Comparison of ENCODE assay signal across 8 mouse cellular contexts in the genomic region with DNA sequence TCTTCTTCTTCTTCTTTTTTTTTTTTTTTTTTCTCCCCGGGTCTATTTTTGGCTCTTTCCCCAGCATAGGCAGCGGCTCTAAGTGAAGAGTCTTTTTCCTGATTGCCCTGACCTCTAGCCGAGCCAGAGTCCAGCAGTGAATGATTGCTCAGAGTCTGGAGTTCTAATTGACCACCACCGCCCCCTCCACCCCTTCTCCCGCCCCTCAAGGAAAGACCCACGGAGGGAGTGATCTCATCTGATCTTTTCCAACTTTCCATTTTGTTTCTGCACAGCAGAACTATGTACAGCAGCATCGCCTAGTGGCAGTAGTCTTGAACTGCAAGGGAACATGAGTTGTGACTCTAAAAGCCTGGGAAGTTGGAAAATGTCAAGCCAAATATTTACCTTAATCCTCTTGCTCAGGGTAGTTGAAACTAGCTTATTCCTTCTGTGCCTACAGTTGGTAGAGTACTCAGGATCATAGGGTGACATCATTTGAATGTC.
DNase-seq lines count a peak whose midpoint lies in the region; ATAC-seq and TF ChIP-seq lines count a peak whose summit lies in the region.

No protein-coding gene starts in this region.

- H3K4me1 ChIP-seq in cortical plate, adult 2 months (ENCODE audit: control insufficient read depth, insufficient read depth, low read length): peaks cover 3% of the 10 kb centered on the region; the same call in 1 of the 2 replicates
- H3K4me1 ChIP-seq in intestine, embryonic 14.5 days (replicated peaks; ENCODE audit: control insufficient read depth, insufficient read depth, low read length): no peaks in the 10 kb centered on the region
- H3K4me1 ChIP-seq in stomach, embryonic 14.5 days (ENCODE audit: control insufficient read depth, insufficient read depth, low read length): no peaks in the 10 kb centered on the region

- WGBS in intestine, embryonic 14.5 days: 7% methylated on average over 7 of the region's 7 CpGs
- 6% methylated on average over 7 of the region's 7 CpGs for WGBS in stomach, embryonic 14.5 days

- intact Hi-C loops in gastrocnemius, postnatal 14 days (cut with DNase I; ENCODE audit: low total_unique reads): loop anchor here (5.0 kb wide), 1 partner anchor 627 kb away; no protein-coding TSS in a partner anchor

- H3K27me3 ChIP-seq in intestine, embryonic 14.5 days (replicated peaks; ENCODE audit: control insufficient read depth, insufficient read depth, low read length): no peaks in the 10 kb centered on the region
- H3K27me3 ChIP-seq in stomach, embryonic 14.5 days (ENCODE audit: control insufficient read depth, insufficient read depth, low read length): no peaks in the 10 kb centered on the region

- no peaks in the 10 kb centered on the region for H3K9me3 ChIP-seq in intestine, embryonic 14.5 days (ENCODE audit: control insufficient read depth, low read length)
- no peaks in the 10 kb centered on the region for H3K9me3 ChIP-seq in stomach, embryonic 14.5 days (ENCODE audit: control insufficient read depth, low read depth, low read length)

- no peak for TF ChIP-seq POLR2A in cortical plate, adult 2 months (IDR thresholded peaks at IDR 0.05; ENCODE audit: extremely low read depth, insufficient read depth, low read length)

- no peaks in the 10 kb centered on the region for H3K36me3 ChIP-seq in intestine, embryonic 14.5 days (ENCODE audit: control insufficient read depth, insufficient read depth, low read length)
- H3K36me3 ChIP-seq in stomach, embryonic 14.5 days (ENCODE audit: control insufficient read depth, insufficient read depth, low read length): no peaks in the 10 kb centered on the region

- H3K27ac ChIP-seq in cortical plate, adult 2 months (ENCODE audit: insufficient read depth, low read length): no peak overlapping the region
- no peak overlapping the region for H3K27ac ChIP-seq in intestine, embryonic 14.5 days (ENCODE audit: low read depth)
- H3K27ac ChIP-seq in stomach, embryonic 14.5 days (ENCODE audit: low read length): no peak overlapping the region

- DNase-seq in urinary bladder, postnatal 14 days (ENCODE audit: low spot score): peak; percentile 66
- no peak for DNase-seq in urinary bladder, adult 2 months (ENCODE audit: low spot score)
- DNase-seq in gastrocnemius, postnatal 14 days: peak; percentile 69
- peak; percentile 81 for DNase-seq in intestine, embryonic 14.5 days (ENCODE audit: low spot score)
- DNase-seq in left cerebral cortex, adult 9 months (ENCODE audit: low spot score in 2 of 2): peak; percentile 36 to 84

- H3K4me3 ChIP-seq in cortical plate, adult 2 months (ENCODE audit: insufficient read depth, low read length): peak overlapping the region; percentile 29; the same call in 1 of the 2 replicates
- peak overlapping the region; percentile 27 for H3K4me3 ChIP-seq in intestine, embryonic 14.5 days (ENCODE audit: low read depth, low read length)
- no peak overlapping the region for H3K4me3 ChIP-seq in stomach, embryonic 14.5 days (ENCODE audit: low read depth, low read length)

- no peak overlapping the region for H3K9ac ChIP-seq in intestine, embryonic 14.5 days (ENCODE audit: low read length)
- no peak overlapping the region for H3K9ac ChIP-seq in stomach, embryonic 14.5 days (replicated peaks; ENCODE audit: low read depth, low read length)

- peak; percentile 55; the same call in 1 of the 2 replicates for ATAC-seq in intestine, embryonic 14.5 days (replicated peaks; ENCODE audit: low FRiP score, low TSS enrichment, low read depth)
- peak; percentile 86 for ATAC-seq in megakaryocyte-erythroid progenitor cell, adult 5-6 weeks (replicated peaks; ENCODE audit: low FRiP score, low TSS enrichment, poor library complexity, severe bottlenecking)
- ATAC-seq in stomach, embryonic 14.5 days (ENCODE audit: insufficient number of reproducible peaks, insufficient read depth, low FRiP score, low read depth): peak; percentile 72; the same call in 1 of the 2 replicates

- H3K4me2 ChIP-seq in intestine, embryonic 14.5 days (ENCODE audit: low read length): peak overlapping the region; percentile 41
- peak overlapping the region; percentile 35 for H3K4me2 ChIP-seq in stomach, embryonic 14.5 days (replicated peaks; ENCODE audit: low read depth, low read length)

- peak; percentile 88 for TF ChIP-seq CTCF in cortical plate, adult 2 months (IDR thresholded peaks at IDR 0.05; ENCODE audit: extremely low read depth, insufficient read depth, low read length)
